Mouse (Mus musculus) spleen, postnatal 14 days (tissue): ENCODE measurements around the gene Itsn2.
"Not testable (repeated sequence)": the region's sequence is repeated elsewhere in the genome, so short reads cannot be mapped to it uniquely, and the experiment has no call there.

ENCODE experiments used
- DNase-seq, 2 experiments: peaks; one replicate each; pipeline ENCODE4 v3.0.0; 2021 to 2022; ENCODE audit warnings: low spot score in 2 of 2

Itsn2 gene

GRCm38 (mm10) chr12:4598666-4599428 lies 6.4 kb downstream of the Itsn2 start:
- no peak for DNase-seq

- DNase-seq, result no peak
Measured at GRCm38 (mm10) chr12:4599713-4600112, 7.3 kb downstream of the Itsn2 start.

GRCm38 (mm10) chr12:4606625-4607024 lies 14.2 kb downstream of the Itsn2 start:
- DNase-seq, result no peak

- DNase-seq, result no peak
Measured at GRCm38 (mm10) chr12:4614722-4615121, 22.3 kb downstream of the Itsn2 start.

GRCm38 (mm10) chr12:4624201-4624600 lies 31.8 kb downstream of the Itsn2 start:
- no peak for DNase-seq

- no peak for DNase-seq
Measured at GRCm38 (mm10) chr12:4632957-4633356, 40.5 kb downstream of the Itsn2 start.

GRCm38 (mm10) chr12:4638438-4638837 lies 46.0 kb downstream of the Itsn2 start:
- DNase-seq, result no peak

- no peak for DNase-seq
Measured at GRCm38 (mm10) chr12:4640737-4641136, 48.3 kb downstream of the Itsn2 start.

GRCm38 (mm10) chr12:4656813-4657212 lies 64.4 kb downstream of the Itsn2 start:
- DNase-seq, result no peak

- DNase-seq, result no peak
Measured at GRCm38 (mm10) chr12:4664929-4665674, 72.7 kb downstream of the Itsn2 start.

- DNase-seq, result no peak
Measured at GRCm38 (mm10) chr12:4665675-4666037, 73.2 kb downstream of the Itsn2 start.

- no peak for DNase-seq
Measured at GRCm38 (mm10) chr12:4676336-4676735, 83.9 kb downstream of the Itsn2 start.

GRCm38 (mm10) chr12:4679971-4680370 lies 87.5 kb downstream of the Itsn2 start:
- DNase-seq, result no peak

- DNase-seq, result no peak
Measured at GRCm38 (mm10) chr12:4685441-4685840, 93.0 kb downstream of the Itsn2 start.

- no peak for DNase-seq
Measured at GRCm38 (mm10) chr12:4688386-4688785, 95.9 kb downstream of the Itsn2 start.

GRCm38 (mm10) chr12:4689341-4689740 lies 96.9 kb downstream of the Itsn2 start:
- DNase-seq, result no peak

- DNase-seq, result no peak
Measured at GRCm38 (mm10) chr12:4691193-4691592, 98.8 kb downstream of the Itsn2 start.

- no peak for DNase-seq
Measured at GRCm38 (mm10) chr12:4694534-4694933, 102.1 kb downstream of the Itsn2 start.

- DNase-seq, result not testable (repeated sequence)
Measured at GRCm38 (mm10) chr12:4705626-4706025, 113.2 kb downstream of the Itsn2 start.

GRCm38 (mm10) chr12:4706175-4706574 lies 113.7 kb downstream of the Itsn2 start:
- DNase-seq, result no peak

- DNase-seq, result no peak
Measured at GRCm38 (mm10) chr12:4706901-4707300, 114.5 kb downstream of the Itsn2 start.

- no peak for DNase-seq
Measured at GRCm38 (mm10) chr12:4707488-4708017, 115.1 kb downstream of the Itsn2 start.

GRCm38 (mm10) chr12:4708296-4708695 lies 115.9 kb downstream of the Itsn2 start:
- no peak for DNase-seq
